Mouse (Mus musculus): ENCODE measurements around the gene Rnf182.

Gene Rnf182

GRCm38 (mm10) chr13:43614667-43615066, 843 bp upstream of the Rnf182 start:
- DNase-seq = no peak

- peak in 1 of 2 experiments; percentile 8 for DNase-seq
These were observed 325 bp upstream of the Rnf182 start for GRCm38 (mm10) chr13:43615194-43615576.

GRCm38 (mm10) chr13:43616551-43616950, 1.0 kb downstream of the Rnf182 start:
- DNase-seq = no peak

- no peak for DNase-seq
These were observed 4.2 kb downstream of the Rnf182 start for GRCm38 (mm10) chr13:43619550-43620175.

GRCm38 (mm10) chr13:43627922-43628321, 12.4 kb downstream of the Rnf182 start:
- DNase-seq = peak; percentile 3 to 24

GRCm38 (mm10) chr13:43629785-43630184, 14.3 kb downstream of the Rnf182 start:
- no peak for DNase-seq

GRCm38 (mm10) chr13:43631266-43631665, 15.8 kb downstream of the Rnf182 start:
- no peak for DNase-seq

- no peak for DNase-seq
These were observed 17.5 kb downstream of the Rnf182 start for GRCm38 (mm10) chr13:43633024-43633423.

GRCm38 (mm10) chr13:43637720-43638119, 22.2 kb downstream of the Rnf182 start:
- DNase-seq = no peak

GRCm38 (mm10) chr13:43644991-43645390, 29.5 kb downstream of the Rnf182 start:
- no peak for DNase-seq

GRCm38 (mm10) chr13:43648556-43648955, 33.0 kb downstream of the Rnf182 start:
- no peak for DNase-seq

- no peak for DNase-seq
These were observed 35.8 kb downstream of the Rnf182 start for GRCm38 (mm10) chr13:43651277-43651676.

- DNase-seq = no peak
These were observed 38.6 kb downstream of the Rnf182 start for GRCm38 (mm10) chr13:43654091-43654490.

GRCm38 (mm10) chr13:43663225-43663624, 47.7 kb downstream of the Rnf182 start:
- DNase-seq = no peak

GRCm38 (mm10) chr13:43666130-43666529, 50.6 kb downstream of the Rnf182 start:
- no peak for DNase-seq

GRCm38 (mm10) chr13:43666920-43667319, 51.4 kb downstream of the Rnf182 start:
- DNase-seq = no peak

GRCm38 (mm10) chr13:43677159-43677882, 61.8 kb downstream of the Rnf182 start:
- no peak for DNase-seq

- no peak for DNase-seq
These were observed 62.4 kb downstream of the Rnf182 start for GRCm38 (mm10) chr13:43677883-43678244.

- DNase-seq = no peak
These were observed 69.0 kb downstream of the Rnf182 start for GRCm38 (mm10) chr13:43684499-43684994.

GRCm38 (mm10) chr13:43688065-43688464, 72.6 kb downstream of the Rnf182 start:
- no peak for DNase-seq

GRCm38 (mm10) chr13:43691755-43692154, 76.2 kb downstream of the Rnf182 start:
- no peak for DNase-seq

GRCm38 (mm10) chr13:43695521-43695920, 80.0 kb downstream of the Rnf182 start:
- no peak for DNase-seq

GRCm38 (mm10) chr13:43696011-43696410, 80.5 kb downstream of the Rnf182 start:
- DNase-seq = no peak

GRCm38 (mm10) chr13:43698506-43698905, 83.0 kb downstream of the Rnf182 start:
- no peak for DNase-seq

Data from thymus, adult 18-20 months (tissue).